Mouse (Mus musculus): Measurements from ENCODE around the gene Hmbs.

The Hmbs gene

GRCm38 (mm10) chr9:44287401-44288075, 56.5 kb downstream of the Hmbs start:
- DNase-seq, result no peak

GRCm38 (mm10) chr9:44287003-44287400, 57.0 kb downstream of the Hmbs start:
- DNase-seq, result no peak

All from kidney, postnatal 14 days (tissue).